Mouse (Mus musculus) forebrain, embryonic 10.5 days (tissue): ENCODE measurements around the gene Scamp5. TPM values are rescaled to one million over a fixed set of nuclear protein-coding genes. Genes with fewer than 3 reads are reported as not detected.

Experiments
- DNase-seq: peaks from one replicate; pipeline ENCODE4 v3.0.0-alpha.2; 2017; ENCODE audit warnings: low spot score; ENCODE audit errors: extremely low spot score
- H3K27ac ChIP-seq: fragments of 300-500 bp; sonication (generic); 2 replicates; pipeline ENCODE4 v1.5.1; 2016; ENCODE audit warnings: mild to moderate bottlenecking
- H3K27me3 ChIP-seq: fragments of 300-500 bp; sonication (generic); 2 replicates; pipeline ENCODE4 v1.6.1; 2016; ENCODE audit warnings: mild to moderate bottlenecking; ENCODE audit not compliant: poor library complexity, severe bottlenecking
- H3K36me3 ChIP-seq: fragments of 300-500 bp; sonication (generic); replicated peaks from 2 replicates; pipeline ENCODE4 v1.6.1; 2016; ENCODE audit warnings: mild to moderate bottlenecking, moderate library complexity
- H3K4me1 ChIP-seq: fragments of 300-500 bp; sonication (generic); 2 replicates; pipeline ENCODE4 v1.6.1; 2016
- H3K4me3 ChIP-seq: fragments of 300-500 bp; sonication (generic); 2 replicates; pipeline ENCODE4 v1.5.1; 2016; ENCODE audit warnings: mild to moderate bottlenecking, moderate library complexity
- H3K9me3 ChIP-seq: fragments of 300-500 bp; sonication (generic); 2 replicates; pipeline ENCODE4 v1.6.1; 2016; ENCODE audit warnings: mild to moderate bottlenecking, moderate library complexity
- WGBS: fragments of 180-500 bp; shearing (Covaris S2); methylation state at CpG from one replicate; pipeline ENCODE4 v1.1.7; 2016; 5-methylcytosine and 5-hydroxymethylcytosine counted together
- polyA plus RNA-seq: library from polyadenylated mRNA; unstranded; fragments of >200 nt; fragmentation: Nextera tagmentation; extraction: Ambion mirVana; gene quantifications from 2 replicates; pipeline ENCODE4 v1.2.1, GENCODE M21; 2016

The Scamp5 gene
- polyA plus RNA-seq, 1 experiment from 2014 or later = 15.5 TPM

DNA sequence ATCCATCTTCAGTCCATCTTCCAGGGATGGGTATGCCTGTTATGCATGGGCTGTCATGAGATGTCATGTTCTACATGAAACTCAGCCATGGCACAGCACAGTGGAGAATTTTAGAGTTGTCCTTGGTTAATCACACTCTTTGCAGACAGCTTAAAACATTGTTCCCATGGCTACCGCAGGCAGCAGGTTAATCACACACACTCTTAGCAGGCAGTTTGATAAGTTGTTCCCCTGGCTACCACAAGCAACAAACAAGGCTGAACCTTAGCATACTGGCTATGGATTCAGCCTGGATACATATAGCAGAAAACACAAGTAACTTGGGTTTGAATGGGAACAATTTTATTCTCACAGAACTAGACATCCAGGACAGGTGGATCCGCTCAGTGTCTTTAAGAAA is 25.7 kb upstream of the Scamp5 start:
- no peak overlapping the region for H3K4me3 ChIP-seq
- peaks cover 25% of the 10 kb centered on the region for H3K27me3 ChIP-seq
- no peaks in the 10 kb centered on the region for H3K36me3 ChIP-seq
- no peak overlapping the region for H3K27ac ChIP-seq
- DNase-seq = no peak
- H3K4me1 ChIP-seq = no peaks in the 10 kb centered on the region; the same call in 1 of the 2 replicates
- 95% methylated on average over 2 of the region's 2 CpGs for WGBS
- H3K9me3 ChIP-seq = peaks cover 3% of the 10 kb centered on the region; the same call in 1 of the 2 replicates

- no peak for DNase-seq
- 81% methylated on average over 7 of the region's 7 CpGs for WGBS
- Histone ChIP-seq H3K27me3 (peaks cover 15% of the 10 kb centered on the region), H3K4me1 (peaks cover 4% of the 10 kb centered on the region; the same call in 1 of the 2 replicates), H3K9me3 (peaks cover 3% of the 10 kb centered on the region; the same call in 1 of the 2 replicates), H3K27ac (no peak overlapping the region), H3K36me3 (no peaks in the 10 kb centered on the region), H3K4me3 (no peak overlapping the region)
These were observed 19.9 kb upstream of the Scamp5 start for GRCm38 (mm10) chr9:57487807-57488206.

DNA sequence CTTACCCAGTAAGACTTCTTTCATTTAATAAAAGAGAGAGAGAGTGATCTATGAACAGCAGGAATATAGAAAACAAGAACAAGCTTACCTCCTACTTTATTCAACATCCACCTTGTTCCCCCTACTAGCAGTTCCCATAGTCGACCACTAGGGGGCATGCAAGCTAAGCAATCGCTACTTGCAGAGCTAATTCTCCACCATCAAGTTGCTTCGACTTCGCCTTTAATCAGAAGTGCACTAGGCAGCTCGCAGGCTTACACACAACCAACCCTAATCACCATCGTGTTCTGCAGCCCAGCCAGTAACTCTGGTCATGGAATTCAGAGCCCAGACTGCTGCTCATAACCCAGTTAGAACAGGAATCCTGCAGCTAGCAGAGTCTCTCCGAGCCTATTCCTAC is 17.9 kb upstream of the Scamp5 start:
- no peaks in the 10 kb centered on the region for H3K36me3 ChIP-seq
- no peak overlapping the region for H3K4me3 ChIP-seq
- DNase-seq = peak; percentile 80
- peaks cover 3% of the 10 kb centered on the region; the same call in 1 of the 2 replicates for H3K9me3 ChIP-seq
- H3K4me1 ChIP-seq = peaks cover 4% of the 10 kb centered on the region; the same call in 1 of the 2 replicates
- H3K27me3 ChIP-seq = peaks cover 15% of the 10 kb centered on the region
- no peak overlapping the region for H3K27ac ChIP-seq
- WGBS = 17% methylated on average over 7 of the region's 7 CpGs

DNA sequence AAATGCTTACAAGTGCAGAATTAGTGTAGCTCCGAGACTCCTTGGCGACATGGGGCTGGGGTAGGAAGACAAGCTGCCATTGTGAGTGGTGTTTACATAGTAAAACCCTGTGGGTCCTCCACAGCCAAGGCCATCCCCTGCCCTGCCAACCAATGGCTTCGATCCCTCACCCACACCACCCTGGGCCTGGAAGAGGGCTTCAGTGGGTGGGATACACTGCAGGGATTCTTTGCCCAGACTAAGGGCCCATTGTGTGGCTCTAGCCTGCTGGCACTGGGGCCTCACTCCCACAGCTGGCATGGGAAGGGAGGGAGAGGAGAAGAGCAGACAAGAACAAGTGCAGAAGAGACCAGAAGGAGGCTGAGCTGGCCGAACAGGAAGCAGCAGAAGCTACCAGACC is 1.1 kb upstream of the Scamp5 start:
- Histone ChIP-seq H3K27ac (no peak overlapping the region), H3K4me3 (no peak overlapping the region), H3K36me3 (no peaks in the 10 kb centered on the region), H3K9me3 (no peaks in the 10 kb centered on the region), H3K27me3 (peaks cover 13% of the 10 kb centered on the region), H3K4me1 (peaks cover 25% of the 10 kb centered on the region)
- no peak for DNase-seq
- 76% methylated on average over 4 of the region's 4 CpGs for WGBS

DNA sequence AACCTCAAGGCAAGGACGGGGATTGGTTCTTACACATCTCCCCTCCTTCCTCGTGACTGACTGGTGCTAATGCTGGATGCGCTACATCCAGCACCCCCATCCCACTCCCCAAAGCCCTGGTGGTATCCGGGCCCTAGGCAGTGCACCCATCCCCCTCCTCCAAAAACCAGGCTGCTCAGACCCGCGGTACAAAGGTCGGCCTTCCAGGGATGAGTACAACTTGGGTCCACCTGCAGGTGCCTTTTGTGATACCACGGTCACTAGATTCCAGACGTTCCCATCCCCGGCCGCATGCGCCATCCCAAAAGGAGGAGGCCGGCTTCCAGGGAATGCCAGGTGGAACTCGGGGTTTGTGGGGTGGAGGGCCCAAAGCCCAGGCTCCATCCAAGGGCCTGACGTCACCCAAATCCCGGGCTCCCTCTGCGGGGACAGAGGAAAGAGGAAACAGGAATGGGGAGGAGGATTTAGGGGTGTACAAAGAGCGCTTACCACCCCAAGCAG is 539 bp downstream of the Scamp5 start:
- peaks cover 13% of the 10 kb centered on the region for H3K27me3 ChIP-seq
- peak overlapping the region; percentile 79 for H3K4me3 ChIP-seq
- WGBS = under 1% methylated on average over 18 of the region's 18 CpGs
- no peaks in the 10 kb centered on the region for H3K9me3 ChIP-seq
- no peaks in the 10 kb centered on the region for H3K36me3 ChIP-seq
- no peak for DNase-seq
- peak overlapping the region; percentile 87 for H3K27ac ChIP-seq
- H3K4me1 ChIP-seq = peaks cover 25% of the 10 kb centered on the region

DNA sequence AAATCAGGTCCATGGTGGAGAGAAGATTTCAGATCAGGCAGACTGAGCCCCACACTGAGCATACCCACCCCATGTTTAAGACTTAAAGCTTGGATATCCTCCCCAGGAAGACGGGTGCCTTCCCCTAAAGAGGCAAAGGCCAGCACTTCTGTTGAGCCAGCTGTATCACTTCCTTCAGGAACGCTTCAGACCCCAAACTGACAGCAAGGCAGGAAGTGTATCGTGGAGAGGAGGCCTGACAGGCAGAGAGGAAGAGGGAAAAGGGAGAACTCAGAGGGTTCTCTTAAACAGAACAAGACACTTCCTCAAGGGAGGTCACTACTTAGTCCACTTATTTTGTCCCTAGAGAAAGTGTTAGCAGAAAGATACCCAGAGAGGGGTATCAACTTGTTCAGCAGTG is 1.8 kb downstream of the Scamp5 start:
- WGBS = 69% methylated on average over 3 of the region's 3 CpGs
- no peak for DNase-seq
- no peak overlapping the region for H3K4me3 ChIP-seq
- H3K9me3 ChIP-seq = no peaks in the 10 kb centered on the region
- no peaks in the 10 kb centered on the region for H3K36me3 ChIP-seq
- H3K27ac ChIP-seq = no peak overlapping the region
- peaks cover 25% of the 10 kb centered on the region for H3K4me1 ChIP-seq
- H3K27me3 ChIP-seq = peaks cover 13% of the 10 kb centered on the region

DNA sequence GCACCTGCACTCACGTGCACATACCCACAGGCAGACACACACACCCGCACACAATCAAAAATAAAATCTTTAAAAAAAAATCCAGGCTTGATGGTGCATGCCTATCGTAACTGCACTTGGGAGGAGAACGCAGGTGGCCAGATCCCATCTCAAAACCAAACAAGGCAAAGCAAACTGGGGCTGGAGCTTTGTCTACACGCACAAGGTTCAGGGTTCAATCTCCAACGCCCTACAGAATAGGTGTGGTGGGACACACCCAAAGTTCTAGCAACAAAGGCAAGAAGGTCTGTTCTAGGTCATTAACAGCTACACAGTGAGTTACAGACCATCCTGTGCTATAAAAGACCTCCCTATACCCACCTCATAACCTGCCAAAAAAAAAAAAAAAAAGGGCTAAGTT is 5.0 kb downstream of the Scamp5 start:
- H3K27me3 ChIP-seq = peaks cover 13% of the 10 kb centered on the region
- peaks cover 19% of the 10 kb centered on the region for H3K4me1 ChIP-seq
- H3K36me3 ChIP-seq = no peaks in the 10 kb centered on the region; the same call in 1 of the 2 replicates
- no peak overlapping the region for H3K4me3 ChIP-seq
- DNase-seq = no peak
- no peaks in the 10 kb centered on the region; the same call in 1 of the 2 replicates for H3K9me3 ChIP-seq
- no peak overlapping the region for H3K27ac ChIP-seq
- WGBS = 93% methylated on average over 6 of the region's 6 CpGs

DNA sequence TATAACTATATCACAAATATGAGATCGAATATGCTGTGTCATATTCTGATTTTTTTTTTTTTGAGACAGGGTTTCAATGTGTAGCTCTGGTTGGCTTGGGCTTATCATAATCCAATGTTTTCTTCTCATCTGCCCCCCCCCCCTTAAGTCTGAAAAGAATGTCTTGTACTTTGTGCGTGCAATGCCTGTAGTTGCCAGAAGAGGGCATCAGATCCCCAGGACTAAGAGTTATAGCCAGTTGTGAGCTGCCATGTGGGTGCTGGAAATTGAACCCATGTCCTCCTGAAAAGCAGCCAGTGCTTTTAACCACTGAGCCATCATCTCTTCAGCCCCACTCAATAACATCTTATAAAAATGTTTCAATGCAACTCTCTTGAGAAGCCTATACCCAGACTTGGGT is 8.2 kb downstream of the Scamp5 start:
- no peak for DNase-seq
- no peak overlapping the region for H3K4me3 ChIP-seq
- H3K4me1 ChIP-seq = no peaks in the 10 kb centered on the region
- no peaks in the 10 kb centered on the region; the same call in 1 of the 2 replicates for H3K36me3 ChIP-seq
- no peaks in the 10 kb centered on the region for H3K27me3 ChIP-seq
- no peaks in the 10 kb centered on the region; the same call in 1 of the 2 replicates for H3K9me3 ChIP-seq
- WGBS = 91% methylated on average over 2 of the region's 2 CpGs
- no peak overlapping the region for H3K27ac ChIP-seq

- peaks cover 24% of the 10 kb centered on the region for H3K36me3 ChIP-seq
- H3K9me3 ChIP-seq = no peaks in the 10 kb centered on the region
- H3K4me3 ChIP-seq = no peak overlapping the region
- no peaks in the 10 kb centered on the region for H3K27me3 ChIP-seq
- H3K27ac ChIP-seq = no peak overlapping the region
- WGBS = 88% methylated on average over 4 of the region's 4 CpGs
- H3K4me1 ChIP-seq = no peaks in the 10 kb centered on the region
- DNase-seq = no peak
These were observed 14.3 kb downstream of the Scamp5 start for GRCm38 (mm10) chr9:57453516-57453915.

DNA sequence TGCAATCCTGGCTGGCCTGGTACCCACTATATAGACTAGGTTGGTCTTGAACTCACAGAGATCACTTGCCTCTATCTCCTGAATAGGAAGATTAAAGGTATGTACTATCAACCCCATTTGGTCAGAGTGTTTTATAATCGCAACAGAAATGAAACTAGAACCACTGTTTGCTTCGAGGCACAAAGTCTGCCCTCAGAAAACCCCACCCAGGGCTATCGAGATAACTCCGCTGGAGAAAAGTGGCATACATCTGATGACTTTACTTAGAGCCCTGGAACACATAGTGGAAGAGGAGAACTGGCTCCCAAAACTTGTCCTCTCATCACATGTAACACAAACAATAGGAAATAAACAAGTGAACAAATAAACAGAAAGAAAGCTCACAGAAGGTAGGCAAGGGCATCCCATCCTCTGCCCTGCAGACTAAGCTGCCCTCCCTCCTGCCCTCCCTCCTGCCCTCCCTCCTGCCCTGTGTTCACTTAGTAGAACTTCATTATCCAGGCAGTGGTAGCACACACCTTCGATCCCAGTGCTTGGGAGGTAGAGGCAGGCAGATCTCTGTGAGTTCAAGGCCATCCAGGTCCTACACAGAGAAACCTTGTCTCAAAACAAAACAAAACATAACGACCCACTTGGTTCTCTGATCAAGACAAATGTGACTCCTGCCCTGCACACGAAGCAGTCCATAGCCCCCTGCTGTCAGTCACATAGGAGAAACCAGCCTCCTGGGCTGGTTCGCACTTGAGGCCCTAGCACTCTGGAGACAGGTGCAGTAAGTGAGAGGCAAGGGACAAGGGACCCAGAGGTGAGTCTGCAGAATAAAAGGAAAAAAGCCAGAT is 15.0 kb downstream of the Scamp5 start:
- no peak overlapping the region for H3K4me3 ChIP-seq
- H3K27ac ChIP-seq = no peak overlapping the region
- peaks cover 24% of the 10 kb centered on the region for H3K36me3 ChIP-seq
- H3K4me1 ChIP-seq = no peaks in the 10 kb centered on the region
- 91% methylated on average over 8 of the region's 8 CpGs for WGBS
- H3K9me3 ChIP-seq = no peaks in the 10 kb centered on the region
- no peaks in the 10 kb centered on the region for H3K27me3 ChIP-seq
- DNase-seq = no peak

GRCm38 (mm10) chr9:57449715-57450114 is 18.1 kb downstream of the Scamp5 start:
- 76% methylated on average over 1 of the region's 1 CpGs for WGBS
- H3K36me3 ChIP-seq = peaks cover 49% of the 10 kb centered on the region

GRCm38 (mm10) chr9:57440620-57441019 is 27.2 kb downstream of the Scamp5 start:
- Histone ChIP-seq H3K9me3 (no peaks in the 10 kb centered on the region), H3K4me1 (peaks cover 19% of the 10 kb centered on the region), H3K27ac (no peak overlapping the region), H3K36me3 (peaks cover 17% of the 10 kb centered on the region), H3K4me3 (no peak overlapping the region), H3K27me3 (no peaks in the 10 kb centered on the region)
- WGBS = 89% methylated on average over 1 of the region's 1 CpGs
- no peak for DNase-seq

More at GRCm38 (mm10) chr9:57449715-57450114, 18.1 kb downstream of the Scamp5 start:
- no peak overlapping the region for H3K27ac ChIP-seq
- no peak for DNase-seq
- H3K4me1 ChIP-seq = no peaks in the 10 kb centered on the region
- no peak overlapping the region for H3K4me3 ChIP-seq
- H3K27me3 ChIP-seq = no peaks in the 10 kb centered on the region
- no peaks in the 10 kb centered on the region for H3K9me3 ChIP-seq
